Mouse (Mus musculus): ENCODE data around the gene Kcnab1.

DNA sequence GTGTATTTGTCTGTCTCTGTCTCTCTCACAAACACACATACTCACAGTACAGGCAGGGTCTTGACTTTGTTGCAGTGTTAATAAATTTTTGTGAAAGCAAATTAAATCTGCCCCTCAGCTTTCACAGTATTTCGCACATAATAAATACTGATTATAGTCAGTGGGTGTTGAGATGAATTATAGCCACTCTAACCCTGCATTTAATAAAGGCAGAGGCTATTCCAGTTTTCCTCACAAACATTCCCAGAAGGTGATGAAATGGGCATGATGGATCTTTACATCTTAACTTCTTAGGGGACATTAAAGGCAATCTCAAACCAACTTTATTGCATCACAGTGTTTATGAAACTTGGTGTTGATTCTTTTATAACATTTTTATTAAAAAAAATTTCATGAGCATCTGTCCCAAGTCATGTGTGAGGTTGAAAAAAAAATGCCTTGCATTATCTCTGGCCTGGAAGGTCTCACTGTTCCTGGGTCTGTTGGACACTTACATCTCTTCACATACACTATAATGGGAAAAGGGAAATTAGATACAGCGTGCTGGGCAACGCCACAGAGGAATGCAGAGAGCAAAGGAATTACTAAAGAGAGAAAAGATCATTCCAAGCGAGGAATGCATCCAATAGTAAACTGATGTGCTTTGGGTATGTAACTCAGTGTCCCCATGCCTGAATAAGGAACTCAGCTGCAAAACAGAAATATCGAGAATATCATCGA is 95.3 kb downstream of the Kcnab1 start:
- TF ChIP-seq CTCF (IDR thresholded peaks at IDR 0.05; ENCODE audit: insufficient read depth, low read length), result no peak
- no peak for TF ChIP-seq POLR2A (IDR thresholded peaks at IDR 0.05; ENCODE audit: borderline replicate concordance, extremely low read depth, low read depth, low read length)

Measured in lung, adult 2 months (tissue).